Mouse (Mus musculus): ENCODE measurements around the gene Traf4. TPM values are rescaled to one million over a fixed set of nuclear protein-coding genes. Genes with fewer than 3 reads are reported as not detected.

Gene Traf4
- polyA plus RNA-seq (2015; fragmentation: Nextera tagmentation; extraction: Ambion mirVana): 26.5 and 29.7 TPM in 2 replicates

DNA sequence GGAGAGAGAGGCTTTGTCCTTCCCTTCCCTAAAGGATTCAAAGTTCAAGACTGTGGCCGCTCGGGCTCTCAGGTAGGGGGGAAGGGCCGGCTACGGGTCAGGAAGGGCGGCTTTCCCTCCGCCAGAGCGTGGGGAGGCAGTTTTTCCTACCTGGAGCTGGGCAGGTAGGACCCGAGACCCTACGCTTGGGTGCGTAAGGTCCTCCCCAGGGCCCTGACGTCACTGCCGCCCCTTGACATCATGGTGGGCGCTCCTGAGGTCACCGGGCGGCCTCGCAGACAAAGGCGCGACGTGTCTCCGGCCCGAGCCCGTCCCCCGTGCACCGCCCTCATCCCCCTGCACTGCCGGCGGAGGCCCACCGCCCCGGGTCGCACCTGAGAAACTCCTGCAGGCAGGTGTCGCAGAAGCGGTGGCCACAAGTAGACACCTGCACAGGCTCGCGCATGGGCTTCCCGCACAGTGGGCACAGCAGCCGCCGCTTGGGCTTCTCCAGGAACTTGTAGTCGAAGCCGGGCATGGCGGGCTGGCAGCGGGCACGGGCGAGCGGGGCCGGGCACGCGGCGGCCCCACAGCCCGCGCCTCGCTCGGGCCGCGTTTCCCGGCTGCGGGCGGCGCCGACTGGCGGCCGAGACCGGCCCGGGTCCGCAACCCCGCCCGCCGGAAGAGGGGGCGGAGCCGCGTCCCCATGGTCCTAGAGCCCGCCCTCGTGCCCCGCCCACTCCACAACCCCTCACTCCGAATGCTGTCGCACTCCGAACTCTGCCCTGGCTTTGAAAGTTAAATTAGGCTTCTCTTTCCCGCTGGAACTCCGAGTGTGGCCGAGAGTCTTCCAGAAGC is at the start of gene Traf4:
TSS of gene Traf4 (minus strand) at position 666 of the 837 bp plus-strand sequence.

DNA sequence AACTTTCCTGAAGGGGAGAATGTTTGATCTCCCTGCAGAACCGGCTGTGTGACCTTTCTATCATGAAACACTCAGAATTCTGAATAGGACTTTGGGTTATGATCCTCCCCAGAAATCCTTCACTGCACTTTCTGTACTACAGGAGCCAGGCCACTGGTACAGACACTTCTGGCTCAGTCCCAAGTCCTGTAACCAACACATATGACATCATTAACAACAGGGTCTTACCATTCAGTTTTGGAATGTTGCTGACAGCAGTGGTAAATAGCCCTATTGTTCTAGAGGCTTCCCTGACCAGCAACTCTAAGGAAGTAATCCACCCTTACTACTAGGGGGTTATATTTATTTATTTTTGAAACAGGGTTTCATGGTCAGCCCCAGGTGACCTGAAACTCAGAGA is 27.7 kb upstream of the Traf4 start, which contains the start of gene Proca1:
TSS of gene Proca1 (plus strand) at position 280 of the 400 bp plus-strand sequence.

DNA sequence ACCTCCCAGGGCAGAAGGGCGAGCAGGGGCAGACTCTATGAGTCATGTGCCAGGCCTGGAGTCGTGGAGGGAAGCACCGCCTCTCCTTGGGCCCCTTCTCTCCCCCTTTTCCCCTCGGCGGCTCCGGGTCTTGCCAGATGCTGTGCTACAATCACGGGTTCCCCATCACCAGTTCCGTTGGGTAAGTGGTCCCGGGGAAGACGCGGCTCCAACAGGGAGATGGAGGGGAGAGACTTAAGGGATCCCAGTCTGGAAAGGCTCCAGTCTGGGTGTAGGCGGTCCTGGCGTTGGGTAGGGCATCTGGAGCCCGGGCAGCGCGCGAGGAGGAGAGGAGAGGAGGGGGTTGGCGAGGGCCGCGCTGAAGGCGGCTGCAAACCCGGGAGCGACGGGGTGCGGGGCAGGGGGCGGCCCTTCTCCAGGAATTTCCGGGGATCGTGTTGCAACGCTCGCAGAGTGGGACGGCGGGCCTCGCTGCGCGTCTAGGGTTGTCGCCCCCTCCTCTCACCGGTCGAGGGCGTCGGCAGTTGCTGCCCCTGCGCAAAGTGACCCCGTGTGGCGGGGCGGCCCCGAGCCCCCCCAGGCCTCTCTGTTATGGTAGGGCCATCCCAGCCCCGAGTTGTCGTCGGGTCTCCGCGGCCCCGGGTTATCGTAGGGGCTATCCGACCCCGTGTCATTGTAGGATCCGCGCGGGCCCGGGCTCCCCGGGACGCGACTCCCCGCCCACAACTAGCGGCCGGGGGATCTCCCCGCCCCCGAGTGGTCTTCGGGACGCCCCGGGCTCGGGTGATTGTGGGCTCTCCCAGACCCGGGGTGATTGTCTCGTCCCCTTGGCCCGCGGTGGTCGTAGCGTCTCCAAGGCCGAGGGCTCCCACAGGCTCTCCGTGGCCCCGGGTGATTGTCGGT is 23.2 kb upstream of the Traf4 start, which contains the start of gene Rab34:
TSS of gene Rab34 (plus strand) at position 100 of the 903 bp plus-strand sequence.

DNA sequence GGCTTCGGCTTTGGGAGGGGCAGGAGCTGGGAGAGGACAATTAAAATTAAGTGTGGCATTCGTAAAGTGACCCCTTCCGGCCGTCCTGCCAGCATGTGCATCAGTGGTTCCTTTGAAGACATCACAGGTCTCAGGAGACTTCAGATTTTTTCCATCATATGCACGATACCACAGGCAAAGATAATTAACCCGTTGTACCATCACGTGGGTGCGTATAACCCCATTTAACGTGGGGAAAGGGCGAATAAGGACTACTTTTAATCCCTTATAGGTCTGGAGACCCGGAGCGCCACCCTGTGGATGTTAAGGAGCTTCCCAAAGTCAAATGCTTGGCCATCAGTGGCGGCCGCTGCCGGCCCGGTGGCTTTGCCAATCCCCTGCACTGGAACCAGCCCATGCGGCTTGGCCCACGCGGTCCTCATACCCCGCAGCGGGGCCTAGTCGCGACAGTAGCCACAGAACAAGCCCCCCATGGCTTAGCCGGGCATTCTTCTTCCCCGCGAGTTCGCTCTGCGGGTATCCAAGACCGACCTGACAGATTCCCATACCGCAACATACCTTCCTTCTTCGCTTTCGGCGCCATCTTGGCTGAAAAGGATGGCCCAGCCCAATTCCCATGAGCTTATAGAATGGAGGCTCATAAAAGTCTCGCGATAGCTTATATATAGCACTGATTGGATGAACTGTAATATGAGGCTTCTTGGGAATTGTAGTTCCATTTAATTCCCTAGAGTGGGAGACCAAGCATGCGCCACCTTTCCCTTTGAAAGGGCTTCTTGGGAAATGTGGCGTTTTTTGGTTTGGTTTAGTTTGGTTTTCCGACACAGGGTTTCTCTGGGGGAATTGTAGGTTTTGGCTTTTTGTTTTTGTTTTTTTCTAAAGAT is 17.8 kb upstream of the Traf4 start, which contains the start of gene Rpl23a:
TSS of gene Rpl23a (minus strand) at position 624 of the 884 bp plus-strand sequence.

GRCm38 (mm10) chr11:78176402-78176862 is 11.0 kb upstream of the Traf4 start, which contains the start of the genes Nek8 and Tlcd1:
Gene Nek8 (minus strand): TSS chr11:78176675.
Gene Tlcd1 (plus strand): TSS chr11:78176711.

Small RNA genes lying within 50 kb of the gene (microRNA-seq; reads per million reads assigned to microRNA genes)
- gene Mir7653 (ENCODE audit: borderline replicate concordance, insufficient number of aligned reads): not detected

Other genes starting within 250 kb of the Traf4 start
- 1.5 and 1.8 TPM in 2 replicates for gene Sez6, start 234.8 kb downstream of the Traf4 start, polyA plus RNA-seq (2015; fragmentation: Nextera tagmentation; extraction: Ambion mirVana)
- 9.1 and 13.1 TPM in 2 replicates for gene Phf12, start 182.8 kb downstream of the Traf4 start, polyA plus RNA-seq (2015; fragmentation: Nextera tagmentation; extraction: Ambion mirVana)
- 13.1 and 22.1 TPM in 2 replicates for gene Dhrs13, start 133.3 kb downstream of the Traf4 start, polyA plus RNA-seq (2015; fragmentation: Nextera tagmentation; extraction: Ambion mirVana)
- 73.4 and 83.2 TPM in 2 replicates for gene Flot2, start 127.7 kb downstream of the Traf4 start, polyA plus RNA-seq (2015; fragmentation: Nextera tagmentation; extraction: Ambion mirVana)
- 18.5 and 31.0 TPM in 2 replicates for gene Eral1, start 85.2 kb downstream of the Traf4 start, polyA plus RNA-seq (2015; fragmentation: Nextera tagmentation; extraction: Ambion mirVana)
- gene Fam222b, start 70.9 kb downstream of the Traf4 start, polyA plus RNA-seq (2015; fragmentation: Nextera tagmentation; extraction: Ambion mirVana): 7.7 and 11.3 TPM in 2 replicates
- 12.4 and 15.0 TPM in 2 replicates for gene Nek8, start 11.1 kb upstream of the Traf4 start, polyA plus RNA-seq (2015; fragmentation: Nextera tagmentation; extraction: Ambion mirVana)
- gene Tlcd1, start 11.1 kb upstream of the Traf4 start, polyA plus RNA-seq (2015; fragmentation: Nextera tagmentation; extraction: Ambion mirVana): 43.8 and 59.8 TPM in 2 replicates
- gene Rpl23a, start 18.0 kb upstream of the Traf4 start, polyA plus RNA-seq (2015; fragmentation: Nextera tagmentation; extraction: Ambion mirVana): 1,480 and 1,753 TPM in 2 replicates
- gene Rab34, start 22.8 kb upstream of the Traf4 start, polyA plus RNA-seq (2015; fragmentation: Nextera tagmentation; extraction: Ambion mirVana): 133 and 149 TPM in 2 replicates
- 6.5 and 7.8 TPM in 2 replicates for gene Proca1, start 27.8 kb upstream of the Traf4 start, polyA plus RNA-seq (2015; fragmentation: Nextera tagmentation; extraction: Ambion mirVana)
- gene Sdf2, start 80.2 kb upstream of the Traf4 start, polyA plus RNA-seq (2015; fragmentation: Nextera tagmentation; extraction: Ambion mirVana): 161 and 193 TPM in 2 replicates
- gene Supt6, start 80.4 kb upstream of the Traf4 start, polyA plus RNA-seq (2015; fragmentation: Nextera tagmentation; extraction: Ambion mirVana): 12.5 and 14.4 TPM in 2 replicates
- gene 2610507B11Rik, start 96.2 kb upstream of the Traf4 start, polyA plus RNA-seq (2015; fragmentation: Nextera tagmentation; extraction: Ambion mirVana): 39.8 and 70.6 TPM in 2 replicates
- 0.21 TPM in 1 of 2 replicates, not detected in the other for gene BC030499, start 125.3 kb upstream of the Traf4 start, polyA plus RNA-seq (2015; fragmentation: Nextera tagmentation; extraction: Ambion mirVana)
- gene Spag5, start 135.9 kb upstream of the Traf4 start, polyA plus RNA-seq (2015; fragmentation: Nextera tagmentation; extraction: Ambion mirVana): 6.4 and 8.2 TPM in 2 replicates
- gene Aldoc, start 157.4 kb upstream of the Traf4 start, polyA plus RNA-seq (2015; fragmentation: Nextera tagmentation; extraction: Ambion mirVana): 13.7 and 19.6 TPM in 2 replicates
- 50.8 and 80.0 TPM in 2 replicates for gene Pigs, start 162.8 kb upstream of the Traf4 start, polyA plus RNA-seq (2015; fragmentation: Nextera tagmentation; extraction: Ambion mirVana)
- 82.0 and 100 TPM in 2 replicates for gene Unc119, start 177.9 kb upstream of the Traf4 start, polyA plus RNA-seq (2015; fragmentation: Nextera tagmentation; extraction: Ambion mirVana)
- 0.06 TPM in 1 of 2 replicates, not detected in the other for gene Foxn1, start 221.0 kb upstream of the Traf4 start, polyA plus RNA-seq (2015; fragmentation: Nextera tagmentation; extraction: Ambion mirVana)